Comparison of ENCODE assay signal across 13 mouse cellular contexts in the genomic region with DNA sequence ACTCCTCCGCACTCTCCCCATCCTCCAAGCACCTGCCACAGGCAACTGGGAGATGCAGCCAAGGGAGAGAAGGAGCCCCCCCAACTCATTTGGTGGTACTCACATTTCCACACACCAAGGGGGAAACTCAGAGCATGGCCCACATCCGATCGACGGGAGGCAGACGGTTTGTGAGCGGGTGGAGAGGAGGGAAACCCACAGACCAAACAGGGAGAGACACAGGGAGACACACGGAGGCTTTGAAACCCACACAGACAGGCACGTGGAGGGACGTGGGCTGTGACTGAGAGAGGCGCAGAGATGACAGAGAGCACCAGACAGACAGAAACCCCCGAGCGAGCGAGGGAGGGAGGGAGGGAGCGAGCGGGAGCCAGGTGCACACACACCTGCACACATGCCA. TPM values are rescaled to one million over a fixed set of nuclear protein-coding genes. Genes with fewer than 3 reads are reported as not detected.
DNase-seq lines count a peak whose midpoint lies in the region; ATAC-seq lines count a peak whose summit lies in the region.
"Had no signal": no experiment of that assay in that cellular context is flagged by ENCODE, and none has a peak within 500 bp of the region (broad histone marks: within the 10 kb centered on the region; RNA-seq: fewer than 3 reads in every experiment).

No protein-coding gene starts in this region.

- H3K27ac ChIP-seq in midbrain, embryonic 12.5 days (replicated peaks), result 0 out of 2 replicates have a peak overlapping the region, but pooled peaks have one; percentile 1
- no peak overlapping the region for H3K27ac ChIP-seq in midbrain, embryonic 11.5 days (ENCODE audit: low read depth, low read length)
- H3K27ac ChIP-seq in embryonic facial prominence, embryonic 13.5 days, result no peak overlapping the region
- peak overlapping the region; percentile 46; the same call in 1 of the 2 replicates for H3K27ac ChIP-seq in limb, embryonic 10.5 days
- H3K27ac ChIP-seq: heart, embryonic 15.5 days; intestine, embryonic 15.5 days had no signal

- 66% methylated on average over 15 of the region's 15 CpGs for WGBS in midbrain, embryonic 12.5 days
- 72% methylated on average over 15 of the region's 15 CpGs for WGBS in midbrain, embryonic 11.5 days
- 48% methylated on average over 15 of the region's 15 CpGs for WGBS in embryonic facial prominence, embryonic 13.5 days
- 42% methylated on average over 15 of the region's 15 CpGs for WGBS in limb, embryonic 10.5 days

- no peaks in the 10 kb centered on the region for H3K9me3 ChIP-seq in midbrain, embryonic 12.5 days
- H3K9me3 ChIP-seq in midbrain, embryonic 11.5 days (ENCODE audit: control insufficient read depth, low read length), result no peaks in the 10 kb centered on the region
- no peaks in the 10 kb centered on the region for H3K9me3 ChIP-seq in embryonic facial prominence, embryonic 13.5 days
- H3K9me3 ChIP-seq in limb, embryonic 10.5 days (replicated peaks), result no peaks in the 10 kb centered on the region
- H3K9me3 ChIP-seq: heart, embryonic 15.5 days; intestine, embryonic 15.5 days; limb, embryonic 13.5 days had no signal

- H3K36me3 ChIP-seq in midbrain, embryonic 12.5 days, result peaks cover 17% of the 10 kb centered on the region
- peaks cover 3% of the 10 kb centered on the region for H3K36me3 ChIP-seq in midbrain, embryonic 11.5 days (ENCODE audit: control insufficient read depth, insufficient read depth, low read length)
- H3K36me3 ChIP-seq in embryonic facial prominence, embryonic 13.5 days, result peaks cover 75% of the 10 kb centered on the region
- peaks cover 84% of the 10 kb centered on the region for H3K36me3 ChIP-seq in limb, embryonic 10.5 days
- H3K36me3 ChIP-seq: heart, embryonic 15.5 days had no signal

- no peak overlapping the region for H3K9ac ChIP-seq in midbrain, embryonic 12.5 days (replicated peaks)
- H3K9ac ChIP-seq in midbrain, embryonic 11.5 days (ENCODE audit: low read length), result no peak overlapping the region
- 0 out of 2 replicates have a peak overlapping the region, but pooled peaks have one; percentile 16 for H3K9ac ChIP-seq in embryonic facial prominence, embryonic 13.5 days
- H3K9ac ChIP-seq: heart, embryonic 15.5 days; intestine, embryonic 15.5 days; limb, embryonic 13.5 days had no signal

- H3K4me3 ChIP-seq in midbrain, embryonic 12.5 days, result no peak overlapping the region
- H3K4me3 ChIP-seq in midbrain, embryonic 11.5 days (ENCODE audit: low read depth, low read length), result no peak overlapping the region
- H3K4me3 ChIP-seq in embryonic facial prominence, embryonic 13.5 days, result no peak overlapping the region
- no peak overlapping the region for H3K4me3 ChIP-seq in limb, embryonic 10.5 days
- H3K4me3 ChIP-seq: heart, embryonic 15.5 days; intestine, embryonic 15.5 days; limb, embryonic 13.5 days had no signal

- H3K4me2 ChIP-seq in midbrain, embryonic 12.5 days (replicated peaks), result no peak overlapping the region
- H3K4me2 ChIP-seq in midbrain, embryonic 11.5 days, result no peak overlapping the region
- H3K4me2 ChIP-seq in embryonic facial prominence, embryonic 13.5 days, result no peak overlapping the region
- H3K4me2 ChIP-seq: heart, embryonic 15.5 days; intestine, embryonic 15.5 days; limb, embryonic 13.5 days had no signal

- peak; percentile 45; the same call in 1 of the 2 replicates for ATAC-seq in frontal cortex, adult (ENCODE audit: low TSS enrichment)
- ATAC-seq in midbrain, embryonic 12.5 days (ENCODE audit: low FRiP score, low read depth), result no peak
- ATAC-seq in midbrain, embryonic 11.5 days (ENCODE audit: low FRiP score), result no peak
- ATAC-seq in embryonic facial prominence, embryonic 13.5 days (ENCODE audit: insufficient number of reproducible peaks, insufficient read depth, low FRiP score, low TSS enrichment, low read depth), result no peak
- ATAC-seq: intestine, embryonic 15.5 days had no signal

- no peak for DNase-seq in frontal cortex, postnatal 14 days (ENCODE audit: low spot score in 2 of 2)
- DNase-seq in midbrain, embryonic 11.5 days (ENCODE audit: low spot score, missing footprints), result no peak
- no peak for DNase-seq in limb, embryonic 10.5 days (ENCODE audit: low spot score)
- no peak for DNase-seq in liver
- no peak for DNase-seq in adipocyte (ENCODE audit: low spot score)
- DNase-seq: B cell, adult 2 months; kidney, postnatal 25 days had no signal

- no peaks in the 10 kb centered on the region for H3K27me3 ChIP-seq in midbrain, embryonic 12.5 days
- no peaks in the 10 kb centered on the region for H3K27me3 ChIP-seq in midbrain, embryonic 11.5 days (ENCODE audit: control insufficient read depth, insufficient read depth, low read length)
- H3K27me3 ChIP-seq in embryonic facial prominence, embryonic 13.5 days, result no peaks in the 10 kb centered on the region; the same call in 1 of the 2 replicates
- peaks cover 26% of the 10 kb centered on the region for H3K27me3 ChIP-seq in limb, embryonic 10.5 days (ENCODE audit: low read depth, poor library complexity, severe bottlenecking)
- H3K27me3 ChIP-seq: intestine, embryonic 15.5 days; limb, embryonic 13.5 days had no signal

- peaks cover 46% of the 10 kb centered on the region for H3K4me1 ChIP-seq in midbrain, embryonic 12.5 days
- peaks cover 19% of the 10 kb centered on the region for H3K4me1 ChIP-seq in midbrain, embryonic 11.5 days (ENCODE audit: control insufficient read depth, insufficient read depth, low read length)
- peaks cover 77% of the 10 kb centered on the region for H3K4me1 ChIP-seq in embryonic facial prominence, embryonic 13.5 days
- H3K4me1 ChIP-seq in limb, embryonic 10.5 days, result peaks cover 74% of the 10 kb centered on the region

RNA-seq across cellular contexts. Expression of a gene that starts 31.6 kb away (rescaled TPM):
- 0.57 and 0.89 TPM in 2 replicates for polyA plus RNA-seq in midbrain, embryonic 12.5 days (2016; fragmentation: Nextera tagmentation; extraction: Ambion mirVana)
- polyA plus RNA-seq in midbrain, embryonic 11.5 days (2014; fragmentation: Nextera tagmentation; extraction: Ambion mirVana), result 0.47 and 0.49 TPM in 2 replicates
- 0.96 and 1.2 TPM in 2 replicates for polyA plus RNA-seq in embryonic facial prominence, embryonic 13.5 days (2015; fragmentation: Nextera tagmentation; extraction: Ambion mirVana)
- 0.59 and 0.88 TPM in 2 replicates for polyA plus RNA-seq in limb, embryonic 10.5 days (2016; fragmentation: Nextera tagmentation; extraction: Ambion mirVana)

RNA-seq across cellular contexts. Expression of a gene that starts 49.6 kb away (rescaled TPM):
- polyA plus RNA-seq in midbrain, embryonic 12.5 days (2016; fragmentation: Nextera tagmentation; extraction: Ambion mirVana), result 16.2 and 16.5 TPM in 2 replicates
- 7.6 and 9.3 TPM in 2 replicates for polyA plus RNA-seq in midbrain, embryonic 11.5 days (2014; fragmentation: Nextera tagmentation; extraction: Ambion mirVana)
- polyA plus RNA-seq in embryonic facial prominence, embryonic 13.5 days (2015; fragmentation: Nextera tagmentation; extraction: Ambion mirVana), result 38.2 and 41.8 TPM in 2 replicates
- 12.7 and 21.4 TPM in 2 replicates for polyA plus RNA-seq in limb, embryonic 10.5 days (2016; fragmentation: Nextera tagmentation; extraction: Ambion mirVana)

Comparison
In these comparisons a context has a peak if more than half of its experiments do, and no peak if none do; other contexts are left out.
1. H3K27ac ChIP-seq: peak in midbrain, embryonic 12.5 days (single experiment) and limb, embryonic 10.5 days (single experiment); none in midbrain, embryonic 11.5 days (single experiment) and embryonic facial prominence, embryonic 13.5 days (single experiment).